Mouse (Mus musculus): Measurements from ENCODE around the gene Tmprss9. TPM values are rescaled to one million over a fixed set of nuclear protein-coding genes. Genes with fewer than 3 reads are reported as not detected.

Gene Tmprss9
- polyA plus RNA-seq, 1 experiment = 0.08 TPM

DNA sequence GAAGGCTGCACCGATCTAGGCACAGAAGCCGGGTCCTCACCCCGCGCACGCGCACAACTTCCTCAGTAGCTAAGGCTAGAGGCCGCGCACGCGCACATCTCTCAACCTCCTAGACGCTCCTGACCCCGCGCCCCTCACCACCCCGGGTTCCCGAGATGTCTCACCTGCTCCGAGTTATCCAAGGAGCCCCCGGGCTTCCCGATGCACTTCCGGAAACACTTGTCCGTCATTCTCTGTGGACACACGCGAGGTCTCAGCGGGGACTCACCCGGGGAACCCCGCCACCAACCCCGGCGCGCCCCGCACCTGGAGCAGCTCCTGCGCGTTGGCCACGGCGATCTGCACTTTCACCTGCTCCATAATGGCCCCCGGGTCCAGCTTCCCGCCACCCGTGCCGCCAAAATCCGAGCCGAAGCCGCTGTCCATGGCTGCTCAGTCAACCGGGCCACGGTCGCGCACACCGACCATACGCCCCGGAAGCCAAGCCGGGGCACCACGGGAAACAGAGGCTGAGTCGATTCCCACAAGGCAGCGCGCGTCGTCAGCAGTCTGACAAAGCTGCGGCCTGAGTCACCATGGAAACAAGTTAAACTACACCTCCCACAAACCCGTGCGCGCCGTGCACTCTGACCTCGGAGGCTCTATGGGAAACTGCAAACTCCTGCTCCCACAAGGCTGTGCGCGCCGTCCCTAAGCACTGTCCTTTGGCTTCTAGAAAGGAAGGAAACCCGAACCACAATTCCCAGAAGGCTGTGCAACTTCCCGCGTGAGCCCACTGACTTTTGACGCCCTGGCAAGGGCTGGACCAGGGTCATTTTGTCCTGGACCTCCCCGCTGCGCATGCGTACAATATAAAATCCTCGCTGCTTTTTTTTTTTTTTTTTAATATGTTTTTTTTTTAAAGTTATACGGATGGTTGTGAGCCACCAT lies 28.9 kb downstream of the Tmprss9 start, which contains the start of gene Timm13:
Gene Timm13 (minus strand): TSS at position 652 of the 930 bp plus-strand sequence.
- Histone ChIP-seq H3K27me3 (replicated peaks) (no peaks in the 10 kb centered on the region), H3K4me1 (peaks cover 38% of the 10 kb centered on the region), H3K4me3 (replicated peaks) (peak within 1 kb of the TSS; percentile 96), H3K9me3 (no peaks in the 10 kb centered on the region), H3K36me3 (replicated peaks; ENCODE audit: low read length) (peaks cover 74% of the 10 kb centered on the region)
- TF ChIP-seq GATA1 (IDR thresholded peaks at IDR 0.05; ENCODE audit: borderline replicate concordance, low read length) (no peak), FLI1 (IDR thresholded peaks at IDR 0.05; ENCODE audit: low read length) (peak; percentile 43; the same call in 1 of the 2 replicates)

DNA sequence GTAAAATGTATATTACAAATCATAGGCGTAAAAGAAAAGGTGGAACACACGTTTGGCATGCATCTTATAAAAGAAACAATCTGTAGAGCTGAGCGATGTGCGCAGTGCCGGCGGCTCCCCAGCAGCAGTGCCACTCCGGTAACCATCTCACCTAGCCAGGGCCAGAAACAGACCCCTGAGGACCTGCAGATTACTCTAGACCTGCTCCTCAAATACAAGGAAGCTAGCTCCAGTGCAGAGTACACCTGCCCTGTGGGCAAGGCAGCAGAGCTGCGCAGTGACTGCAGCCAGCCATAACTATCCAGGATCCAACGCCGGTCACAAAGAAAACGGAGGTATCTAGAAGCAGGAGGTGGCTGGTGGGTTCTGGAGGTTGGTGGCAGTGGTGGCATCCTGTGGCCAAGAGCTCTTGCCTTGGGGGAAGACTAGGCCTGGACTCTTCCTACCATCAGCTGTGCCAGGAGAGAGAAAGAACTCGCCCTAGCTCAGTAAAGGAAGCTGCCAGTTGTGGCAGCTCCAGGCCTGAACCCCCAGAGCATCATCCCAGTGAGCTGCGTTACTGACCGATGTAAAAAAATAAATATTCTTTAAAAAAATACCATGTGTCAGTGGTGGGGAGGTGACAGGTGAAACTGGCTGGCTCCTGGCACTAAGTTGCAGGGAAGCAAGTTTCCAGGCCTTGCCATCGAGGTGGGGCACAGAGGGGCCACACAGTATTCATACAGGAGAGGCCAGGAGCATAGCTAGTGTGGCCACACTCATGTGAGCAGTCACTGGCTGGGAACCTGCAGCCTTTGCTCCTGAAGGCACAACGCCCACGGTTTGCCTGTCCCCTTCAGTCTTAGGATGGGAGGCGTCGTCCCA lies 30.0 kb downstream of the Tmprss9 start:
- peak overlapping the region; percentile 78 for H3K4me3 ChIP-seq (replicated peaks)
- H3K9me3 ChIP-seq = no peaks in the 10 kb centered on the region
- H3K36me3 ChIP-seq (replicated peaks; ENCODE audit: low read length) = peaks cover 82% of the 10 kb centered on the region
- TF ChIP-seq GATA1 (IDR thresholded peaks at IDR 0.05; ENCODE audit: borderline replicate concordance, low read length) (no peak), FLI1 (IDR thresholded peaks at IDR 0.05; ENCODE audit: low read length) (no peak)
- H3K27me3 ChIP-seq (replicated peaks) = no peaks in the 10 kb centered on the region
- peaks cover 38% of the 10 kb centered on the region for H3K4me1 ChIP-seq

DNA sequence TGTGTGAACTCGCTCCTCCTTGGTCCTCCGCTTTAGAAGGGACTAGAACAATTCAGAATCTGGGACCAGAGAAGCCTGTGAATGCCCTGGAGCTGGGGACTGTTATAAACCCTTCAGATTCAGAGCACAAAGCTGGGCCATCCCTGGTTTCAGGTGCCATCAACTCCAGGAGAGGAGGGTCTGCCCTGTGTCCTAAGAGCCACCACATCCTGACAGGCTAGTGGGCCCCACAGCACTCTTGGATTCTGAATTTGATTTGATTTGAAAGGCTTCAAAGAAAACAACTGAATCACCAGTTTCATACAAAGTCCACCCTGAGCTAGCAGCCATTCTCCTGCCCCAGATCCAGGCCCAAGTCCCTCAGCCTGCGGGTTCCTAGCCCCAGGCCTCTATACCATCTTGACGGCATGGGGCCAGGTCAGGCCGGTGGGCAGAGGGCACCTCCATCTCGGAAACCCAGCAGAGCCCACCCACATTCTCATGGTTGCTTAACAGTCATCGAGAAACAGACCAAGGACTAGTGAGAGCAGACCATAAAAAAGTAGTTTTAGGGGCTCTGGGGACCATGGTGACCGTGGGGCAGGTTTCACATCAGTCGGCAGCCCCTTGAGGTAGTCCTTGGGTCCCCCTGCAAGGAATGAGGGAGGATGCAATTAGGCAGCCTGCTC lies 30.8 kb downstream of the Tmprss9 start:
- TF ChIP-seq FLI1 (IDR thresholded peaks at IDR 0.05; ENCODE audit: low read length) (no peak), GATA1 (IDR thresholded peaks at IDR 0.05; ENCODE audit: borderline replicate concordance, low read length) (no peak)
- Histone ChIP-seq H3K27me3 (replicated peaks) (no peaks in the 10 kb centered on the region), H3K9me3 (no peaks in the 10 kb centered on the region), H3K36me3 (replicated peaks; ENCODE audit: low read length) (peaks cover 81% of the 10 kb centered on the region), H3K4me3 (replicated peaks) (peak overlapping the region; percentile 28), H3K4me1 (peaks cover 38% of the 10 kb centered on the region)

DNA sequence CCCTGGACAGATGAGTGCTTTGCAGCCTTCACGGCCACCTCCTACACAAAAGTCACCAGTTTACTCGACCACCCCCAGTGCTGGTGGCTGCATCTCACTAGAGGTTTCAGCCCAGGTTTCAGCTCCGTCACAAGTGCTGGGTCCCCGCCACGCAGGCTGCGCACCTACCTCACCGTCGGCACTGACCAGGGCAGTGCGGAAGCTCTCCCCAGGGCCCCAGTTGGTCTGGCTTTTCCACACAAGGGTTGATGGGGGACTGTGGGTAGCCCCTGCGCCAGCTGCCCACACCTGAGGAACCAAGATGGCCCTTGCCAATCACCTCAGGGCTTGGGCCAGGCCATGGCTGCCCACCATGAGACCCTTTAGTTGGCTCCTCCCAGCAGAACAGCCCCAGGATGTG lies 31.6 kb downstream of the Tmprss9 start:
- Histone ChIP-seq H3K36me3 (replicated peaks; ENCODE audit: low read length) (peaks cover 81% of the 10 kb centered on the region), H3K4me3 (replicated peaks) (no peak overlapping the region), H3K27me3 (replicated peaks) (no peaks in the 10 kb centered on the region), H3K9me3 (no peaks in the 10 kb centered on the region), H3K4me1 (peaks cover 30% of the 10 kb centered on the region)
- TF ChIP-seq FLI1 (IDR thresholded peaks at IDR 0.05; ENCODE audit: low read length) (no peak), GATA1 (IDR thresholded peaks at IDR 0.05; ENCODE audit: borderline replicate concordance, low read length) (no peak)

DNA sequence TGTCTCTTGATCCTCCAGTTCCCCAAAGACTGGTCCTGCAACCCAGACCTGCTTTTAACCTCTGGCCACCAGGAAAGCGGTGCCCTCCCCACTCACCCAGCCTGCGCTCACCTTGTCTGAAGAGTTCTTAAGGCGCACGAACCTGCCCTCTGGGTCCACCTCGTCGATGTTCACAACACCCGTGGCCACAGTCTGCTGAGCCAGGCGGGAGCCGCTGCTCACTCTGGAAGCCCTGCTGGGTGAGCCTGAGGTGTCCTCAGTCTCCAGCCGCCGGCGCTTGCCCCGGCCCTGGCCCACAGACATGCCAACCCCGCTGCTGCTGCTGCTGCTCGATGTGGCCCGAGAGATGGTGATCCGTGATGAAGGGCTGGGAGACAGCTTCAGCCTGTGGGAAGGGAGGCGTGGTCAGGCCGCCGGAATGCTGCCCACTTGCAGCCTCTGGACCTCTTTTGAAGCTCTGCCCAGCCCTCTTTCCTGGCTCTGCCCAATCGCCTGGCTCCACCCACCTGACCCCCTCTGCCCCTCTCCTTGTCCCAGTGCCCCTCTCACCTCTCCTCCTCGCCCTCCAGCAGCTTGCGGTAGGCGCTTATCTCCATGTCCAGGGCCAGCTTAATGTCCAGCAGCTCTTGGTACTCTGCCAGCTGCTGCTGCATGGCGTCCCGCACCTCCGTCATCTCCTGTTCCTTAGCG lies 32.5 kb downstream of the Tmprss9 start:
- H3K36me3 ChIP-seq (replicated peaks; ENCODE audit: low read length) = peaks cover 81% of the 10 kb centered on the region
- H3K9me3 ChIP-seq = no peaks in the 10 kb centered on the region
- TF ChIP-seq FLI1 (IDR thresholded peaks at IDR 0.05; ENCODE audit: low read length) (no peak), GATA1 (IDR thresholded peaks at IDR 0.05; ENCODE audit: borderline replicate concordance, low read length) (no peak)
- H3K4me1 ChIP-seq = peaks cover 21% of the 10 kb centered on the region
- H3K27me3 ChIP-seq (replicated peaks) = no peaks in the 10 kb centered on the region
- H3K4me3 ChIP-seq (replicated peaks) = no peak overlapping the region

DNA sequence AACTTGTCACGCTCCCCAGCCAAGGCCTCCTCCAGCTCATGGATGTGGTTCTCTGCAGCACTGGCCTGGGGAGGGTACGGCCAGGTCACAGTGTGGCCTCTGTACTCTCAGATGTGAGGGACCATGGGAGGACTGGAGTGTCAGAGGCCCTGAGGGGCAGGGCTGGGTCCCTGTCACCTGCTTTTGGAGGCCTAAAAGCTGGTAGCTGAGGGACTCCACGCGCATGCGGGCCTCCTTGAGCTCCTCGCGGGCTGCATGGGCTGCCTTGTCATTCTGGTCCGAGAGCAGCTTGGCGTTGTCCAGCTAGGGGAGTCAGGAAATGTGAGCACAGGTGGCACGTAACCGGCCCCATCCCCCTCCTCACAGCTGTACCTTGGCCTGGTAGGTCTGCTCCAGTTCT lies 33.1 kb downstream of the Tmprss9 start:
- no peak overlapping the region for H3K4me3 ChIP-seq (replicated peaks)
- no peaks in the 10 kb centered on the region for H3K27me3 ChIP-seq (replicated peaks)
- H3K4me1 ChIP-seq = peaks cover 16% of the 10 kb centered on the region
- H3K36me3 ChIP-seq (replicated peaks; ENCODE audit: low read length) = peaks cover 81% of the 10 kb centered on the region
- TF ChIP-seq FLI1 (IDR thresholded peaks at IDR 0.05; ENCODE audit: low read length) = no peak
- no peak for TF ChIP-seq GATA1 (IDR thresholded peaks at IDR 0.05; ENCODE audit: borderline replicate concordance, low read length)
- H3K9me3 ChIP-seq = no peaks in the 10 kb centered on the region

DNA sequence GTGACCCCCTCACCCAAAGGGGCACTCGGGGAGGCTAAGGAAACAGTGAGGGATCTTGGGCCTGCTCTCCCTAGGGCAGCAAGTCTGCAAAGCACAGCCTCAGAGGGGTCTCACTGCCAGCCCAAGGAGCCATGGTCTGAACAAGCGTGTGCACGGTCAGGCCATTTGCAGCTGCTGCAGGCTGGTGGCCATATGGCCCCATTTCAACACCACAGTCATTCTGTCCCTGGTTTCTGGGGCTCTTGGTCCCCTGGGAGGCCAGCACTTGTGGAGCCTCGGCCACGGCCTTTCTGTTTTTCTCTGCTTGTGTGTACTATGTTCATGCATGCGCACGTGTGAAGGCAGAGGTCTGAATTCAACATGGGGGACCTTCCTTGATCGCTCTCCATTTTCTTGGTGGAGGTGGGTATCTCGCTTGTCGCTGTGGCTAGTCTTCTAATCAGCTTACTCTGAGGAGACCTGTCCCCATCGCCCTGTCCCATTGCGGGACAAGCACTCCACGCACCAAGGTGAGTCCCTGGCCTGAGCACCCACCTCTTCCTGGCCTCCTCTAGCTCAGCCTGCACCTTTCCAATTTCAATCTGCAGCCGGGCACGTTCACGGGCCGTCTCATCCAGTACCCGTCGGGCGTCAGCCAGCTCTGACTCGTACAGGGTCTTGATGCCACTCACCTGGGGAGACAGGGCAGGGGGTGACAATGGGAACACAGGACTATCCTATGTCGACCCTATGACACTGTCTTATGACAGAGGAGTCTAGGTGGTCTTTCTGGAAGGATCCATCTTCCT lies 37.9 kb downstream of the Tmprss9 start:
- TF ChIP-seq FLI1 (IDR thresholded peaks at IDR 0.05; ENCODE audit: low read length) (no peak), GATA1 (IDR thresholded peaks at IDR 0.05; ENCODE audit: borderline replicate concordance, low read length) (no peak)
- Histone ChIP-seq H3K4me1 (peaks cover 30% of the 10 kb centered on the region), H3K27me3 (replicated peaks) (no peaks in the 10 kb centered on the region), H3K36me3 (replicated peaks; ENCODE audit: low read length) (peaks cover 92% of the 10 kb centered on the region), H3K4me3 (replicated peaks) (no peak overlapping the region), H3K9me3 (no peaks in the 10 kb centered on the region)

DNA sequence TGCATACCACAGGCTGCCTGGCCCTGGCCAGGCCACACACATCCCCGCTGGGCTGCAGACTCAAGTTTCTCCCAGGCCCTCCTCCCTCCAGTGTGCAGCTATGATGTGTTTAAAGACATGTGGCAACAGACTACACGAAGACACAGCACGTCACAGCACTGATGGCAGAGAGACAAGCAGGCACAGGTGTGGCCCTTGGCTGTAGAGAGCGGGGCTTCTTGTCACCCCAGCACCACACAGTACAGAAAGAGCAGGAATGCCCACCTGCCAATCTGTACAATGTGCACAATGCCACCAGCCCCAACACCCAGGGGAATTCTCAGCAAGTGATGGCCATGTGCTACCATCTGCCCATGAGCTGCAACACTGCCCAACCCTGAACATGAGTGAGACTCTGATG lies 39.7 kb downstream of the Tmprss9 start:
- no peak for TF ChIP-seq GATA1 (IDR thresholded peaks at IDR 0.05; ENCODE audit: borderline replicate concordance, low read length)
- no peak for TF ChIP-seq FLI1 (IDR thresholded peaks at IDR 0.05; ENCODE audit: low read length)
- peaks cover 77% of the 10 kb centered on the region for H3K36me3 ChIP-seq (replicated peaks; ENCODE audit: low read length)
- H3K4me3 ChIP-seq (replicated peaks) = no peak overlapping the region
- no peaks in the 10 kb centered on the region for H3K9me3 ChIP-seq
- H3K4me1 ChIP-seq = peaks cover 48% of the 10 kb centered on the region
- H3K27me3 ChIP-seq (replicated peaks) = no peaks in the 10 kb centered on the region

Measured in megakaryocyte, embryonic 14.5 days (primary cell).